Mouse (Mus musculus) MEL (cell line): ENCODE data around the gene Tmem178b. TPM values are rescaled to one million over a fixed set of nuclear protein-coding genes. Genes with fewer than 3 reads are reported as not detected.

Source experiments
- DNase-seq: peaks from one replicate; pipeline ENCODE4 v3.0.0; 2011; ENCODE audit warnings: low read depth, low spot score
- H3K27ac ChIP-seq: 2 replicates; pipeline ENCODE4 v1.5.1; 2012; ENCODE audit warnings: low read depth, mild to moderate bottlenecking, control low read depth, low read length, moderate library complexity; ENCODE audit not compliant: control insufficient read depth
- H3K27me3 ChIP-seq, 2 experiments: fragments of 150-350 bp in 1 of 2; sonication (generic) in 1 of 2; 2 replicates each; pipeline ENCODE4 v1.6.1; 2012; ENCODE audit warnings: low read length in 2 of 2, mild to moderate bottlenecking in 2 of 2, improper control_type of control experiment in 1 of 2, moderate library complexity in 1 of 2; ENCODE audit not compliant: insufficient read depth in 2 of 2, control insufficient read depth in 1 of 2
- H3K36me3 ChIP-seq, 2 experiments: 2 replicates each; pipeline ENCODE4 v1.6.1; 2012 to 2014; ENCODE audit warnings: low read length in 2 of 2, improper control_type of control experiment in 1 of 2, inconsistent platforms in 1 of 2, mild to moderate bottlenecking in 1 of 2; ENCODE audit not compliant: insufficient read depth in 2 of 2, control insufficient read depth in 1 of 2
- H3K4me1 ChIP-seq, 2 experiments: fragments of 150-350 bp in 1 of 2; sonication (generic) in 1 of 2; 2 replicates each; pipeline ENCODE4 v1.6.1; 2012; ENCODE audit warnings: low read length in 2 of 2, improper control_type of control experiment in 1 of 2, mild to moderate bottlenecking in 1 of 2; ENCODE audit not compliant: insufficient read depth in 2 of 2, control insufficient read depth in 1 of 2
- H3K4me3 ChIP-seq, 2 experiments: fragments of 150-350 bp in 1 of 2; sonication (generic) in 1 of 2; 2 replicates each; pipeline ENCODE4 v1.5.1; 2012; ENCODE audit warnings: low read depth in 2 of 2, low read length in 2 of 2, mild to moderate bottlenecking in 2 of 2, moderate library complexity in 2 of 2, control low read depth in 1 of 2, improper control_type of control experiment in 1 of 2; ENCODE audit not compliant: control insufficient read depth in 1 of 2, insufficient read depth in 1 of 2
- H3K79me2 ChIP-seq: 2 replicates; pipeline ENCODE4 v1.6.1; 2012; ENCODE audit warnings: mild to moderate bottlenecking, low read length, moderate library complexity; ENCODE audit not compliant: control insufficient read depth, poor library complexity, insufficient read depth
- H3K9ac ChIP-seq: 2 replicates; pipeline ENCODE4 v1.6.1; 2012; ENCODE audit warnings: low read depth, mild to moderate bottlenecking, control low read depth, low read length, moderate library complexity; ENCODE audit not compliant: control insufficient read depth, poor library complexity, severe bottlenecking
- H3K9me3 ChIP-seq: fragments of 150-350 bp; sonication (generic); replicated peaks from 2 replicates; pipeline ENCODE4 v1.6.1; 2012; ENCODE audit warnings: mild to moderate bottlenecking, low read length, improper control_type of control experiment, moderate library complexity; ENCODE audit not compliant: insufficient read depth
- BHLHE40 ChIP-seq: IDR thresholded peaks from 2 replicates; pipeline ENCODE4 v1.6.1; 2012; ENCODE audit warnings: low read depth, mild to moderate bottlenecking, inconsistent platforms, low read length, improper control_type of control experiment, borderline replicate concordance
- CHD1 ChIP-seq: IDR thresholded peaks from 2 replicates; pipeline ENCODE4 v1.6.1; 2012; ENCODE audit warnings: low read depth, mild to moderate bottlenecking, inconsistent platforms, low read length, improper control_type of control experiment
- CHD2 ChIP-seq: IDR thresholded peaks from 2 replicates; pipeline ENCODE4 v1.6.1; 2011; ENCODE audit warnings: low read length, improper control_type of control experiment
- CTCF ChIP-seq, 3 experiments: IDR thresholded peaks in 2 of 3; conservative IDR thresholded peaks in 1 of 3; 2 replicates each; pipeline ENCODE4 v1.5.1; 2011 to 2012; ENCODE audit warnings: low read length in 3 of 3, low read depth in 2 of 3, mild to moderate bottlenecking in 2 of 3, improper control_type of control experiment in 1 of 3, inconsistent platforms in 1 of 3, mixed read lengths in 1 of 3, moderate library complexity in 1 of 3; ENCODE audit not compliant: control insufficient read depth in 1 of 3, insufficient read depth in 1 of 3, poor library complexity in 1 of 3, severe bottlenecking in 1 of 3
- E2F4 ChIP-seq: IDR thresholded peaks from 2 replicates; pipeline ENCODE4 v1.6.1; 2011; ENCODE audit warnings: low read depth, low read length, improper control_type of control experiment, borderline replicate concordance
- ETS1 ChIP-seq: IDR thresholded peaks from 2 replicates; pipeline ENCODE4 v1.6.1; 2012; ENCODE audit warnings: low read depth, mild to moderate bottlenecking, inconsistent platforms, low read length, improper control_type of control experiment, moderate library complexity
- GATA1 ChIP-seq: IDR thresholded peaks from 2 replicates; pipeline ENCODE4 v1.6.1; 2011; ENCODE audit warnings: low read depth, low read length, improper control_type of control experiment
- JUND ChIP-seq: IDR thresholded peaks from 2 replicates; pipeline ENCODE4 v1.6.1; 2011; ENCODE audit warnings: low read depth, mild to moderate bottlenecking, improper control_type of control experiment, low read length
- MAFK ChIP-seq: IDR thresholded peaks from 2 replicates; pipeline ENCODE4 v1.6.1; 2011; ENCODE audit warnings: low read depth, mild to moderate bottlenecking, low read length, improper control_type of control experiment, borderline replicate concordance
- MEF2A ChIP-seq: IDR thresholded peaks from 2 replicates; pipeline ENCODE4 v1.6.1; 2014; ENCODE audit warnings: low read depth, mild to moderate bottlenecking, inconsistent platforms, low read length, improper control_type of control experiment; ENCODE audit not compliant: poor library complexity, insufficient replicate concordance, severe bottlenecking; ENCODE audit errors: extremely low read depth
- MXI1 ChIP-seq: IDR thresholded peaks from 2 replicates; pipeline ENCODE4 v1.6.1; 2011; ENCODE audit warnings: mild to moderate bottlenecking, low read depth, low read length, improper control_type of control experiment
- MYC ChIP-seq: IDR thresholded peaks from 2 replicates; pipeline ENCODE4 v1.6.1; 2011; ENCODE audit warnings: low read depth, mild to moderate bottlenecking, low read length, improper control_type of control experiment, moderate library complexity
- NELFE ChIP-seq: IDR thresholded peaks from 2 replicates; pipeline ENCODE4 v1.6.1; 2011; ENCODE audit warnings: low read depth, low read length, improper control_type of control experiment
- NRF1 ChIP-seq: IDR thresholded peaks from 2 replicates; pipeline ENCODE4 v1.6.1; 2014; ENCODE audit warnings: low read depth, mild to moderate bottlenecking, inconsistent platforms, low read length, improper control_type of control experiment, moderate library complexity; ENCODE audit not compliant: poor library complexity, insufficient read depth, severe bottlenecking
- POLR2A ChIP-seq, 2 experiments: IDR thresholded peaks; 2 replicates each; pipeline ENCODE4 v1.6.1; 2011 to 2012; ENCODE audit warnings: low read length in 2 of 2, mild to moderate bottlenecking in 2 of 2, control low read depth in 1 of 2, improper control_type of control experiment in 1 of 2, low read depth in 1 of 2, moderate library complexity in 1 of 2; ENCODE audit not compliant: control insufficient read depth in 1 of 2, insufficient read depth in 1 of 2, poor library complexity in 1 of 2
- POLR2AphosphoS5 ChIP-seq: IDR thresholded peaks from 2 replicates; pipeline ENCODE4 v1.6.1; 2012; ENCODE audit warnings: low read depth, borderline replicate concordance, mild to moderate bottlenecking, inconsistent platforms, low read length, moderate library complexity, mixed read lengths
- RAD21 ChIP-seq: IDR thresholded peaks from 2 replicates; pipeline ENCODE4 v1.6.1; 2011; ENCODE audit warnings: mild to moderate bottlenecking, low read depth, low read length, improper control_type of control experiment
- RCOR1 ChIP-seq: IDR thresholded peaks from 2 replicates; pipeline ENCODE4 v1.6.1; 2012; ENCODE audit warnings: low read depth, mild to moderate bottlenecking, inconsistent platforms, low read length, improper control_type of control experiment
- TAL1 ChIP-seq: IDR thresholded peaks from 2 replicates; pipeline ENCODE4 v1.6.1; 2012; ENCODE audit warnings: mild to moderate bottlenecking, inconsistent platforms, low read length, moderate library complexity, mixed read lengths
- TBP ChIP-seq: IDR thresholded peaks from 2 replicates; pipeline ENCODE4 v1.8.0; 2011; ENCODE audit warnings: low read depth, low read length, improper control_type of control experiment
- TCF12 ChIP-seq: IDR thresholded peaks from 2 replicates; pipeline ENCODE4 v1.6.1; 2014; ENCODE audit warnings: low read depth, mild to moderate bottlenecking, inconsistent platforms, low read length, improper control_type of control experiment, moderate library complexity
- ZC3H11A ChIP-seq: IDR thresholded peaks from 2 replicates; pipeline ENCODE4 v1.6.1; 2012; ENCODE audit warnings: low read depth, mild to moderate bottlenecking, inconsistent platforms, low read length, improper control_type of control experiment
- ZKSCAN1 ChIP-seq: IDR thresholded peaks from 2 replicates; pipeline ENCODE4 v1.6.1; 2012; ENCODE audit warnings: low read depth, mild to moderate bottlenecking, inconsistent platforms, low read length, improper control_type of control experiment, moderate library complexity
- ZNF384 ChIP-seq: IDR thresholded peaks from 2 replicates; pipeline ENCODE4 v1.6.1; 2012; ENCODE audit warnings: low read depth, mild to moderate bottlenecking, inconsistent platforms, low read length, improper control_type of control experiment
- polyA plus RNA-seq, 2 experiments: library from polyadenylated mRNA; stranded (reverse) in 1 of 2; unstranded in 1 of 2; fragments of >175 nt in 1 of 2; fragments of >200 nt in 1 of 2; gene quantifications; 2 replicates each; pipeline versions ENCODE4 v1.2.1 to v1.2.4; 2012; ENCODE audit warnings: low replicate concordance in 2 of 2, low read depth in 1 of 2; ENCODE audit not compliant: insufficient read length in 2 of 2, insufficient read depth in 1 of 2, missing spikeins in 1 of 2
- total RNA-seq: library from RNA; depleted of rRNA; stranded (reverse); fragments of 300-350 nt; gene quantifications from 2 replicates; pipeline ENCODE4 v1.2.3, GENCODE M21; 2012

Gene Tmem178b
- total and polyA plus RNA-seq, 3 experiments, result not detected

GRCm38 (mm10) chr6:40145601-40146000 lies 272.5 kb downstream of the Tmem178b start:
- Histone ChIP-seq H3K27me3 (no peaks in the 10 kb centered on the region), H3K79me2 (no peaks in the 10 kb centered on the region), H3K9ac (no peak overlapping the region), H3K4me3 (no peak overlapping the region), H3K4me1 (no peaks in the 10 kb centered on the region), H3K36me3 (no peaks in the 10 kb centered on the region), H3K9me3 (no peaks in the 10 kb centered on the region), H3K27ac (no peak overlapping the region)
- no peak for TF ChIP-seq TCF12
- TF ChIP-seq MXI1, result no peak
- no peak for TF ChIP-seq CHD1
- TF ChIP-seq NELFE, result no peak
- TF ChIP-seq RCOR1, result no peak
- TF ChIP-seq POLR2A (IDR thresholded peaks at IDR 0.05; ENCODE audit: control insufficient read depth in 1 of 2, insufficient read depth in 1 of 2, low read depth in 1 of 2, low read length in 2 of 2, poor library complexity in 1 of 2), result no peak
- DNase-seq, result no peak

GRCm38 (mm10) chr6:40152241-40152640 lies 279.2 kb downstream of the Tmem178b start:
- no peak for DNase-seq
- Histone ChIP-seq H3K9ac (no peak overlapping the region), H3K27me3 (no peaks in the 10 kb centered on the region), H3K36me3 (no peaks in the 10 kb centered on the region), H3K27ac (no peak overlapping the region), H3K79me2 (no peaks in the 10 kb centered on the region), H3K9me3 (no peaks in the 10 kb centered on the region), H3K4me3 (no peak overlapping the region), H3K4me1 (no peaks in the 10 kb centered on the region)
- no peak for TF ChIP-seq MXI1
- TF ChIP-seq MYC, result no peak
- TF ChIP-seq ETS1, result no peak
- TF ChIP-seq JUND, result no peak

GRCm38 (mm10) chr6:40161381-40161780 lies 288.3 kb downstream of the Tmem178b start:
- TF ChIP-seq TAL1, result no peak
- TF ChIP-seq ZKSCAN1, result no peak
- TF ChIP-seq CHD2, result no peak
- TF ChIP-seq MXI1, result no peak
- no peak for TF ChIP-seq NRF1
- TF ChIP-seq MEF2A, result no peak
- no peak for TF ChIP-seq GATA1
- no peak for TF ChIP-seq MYC
- no peak for TF ChIP-seq E2F4
- TF ChIP-seq ZC3H11A, result no peak
- no peak for TF ChIP-seq CTCF (IDR thresholded peaks at IDR 0.05 in 2 of 3, conservative IDR thresholded peaks at IDR 0.05 in 1 of 3; ENCODE audit: control insufficient read depth in 1 of 3, insufficient read depth in 1 of 3, low read depth in 2 of 3, low read length in 3 of 3, poor library complexity in 1 of 3, severe bottlenecking in 1 of 3)
- TF ChIP-seq JUND, result no peak
- TF ChIP-seq RAD21, result no peak
- TF ChIP-seq POLR2AphosphoS5, result no peak
- no peak for TF ChIP-seq ZNF384
- TF ChIP-seq TBP, result no peak
- no peak for TF ChIP-seq BHLHE40
- no peak for TF ChIP-seq MAFK
- TF ChIP-seq, all 39 proteins: peak for 0

More at GRCm38 (mm10) chr6:40161381-40161780, 288.3 kb downstream of the Tmem178b start:
- Histone ChIP-seq H3K27me3 (no peaks in the 10 kb centered on the region), H3K4me3 (no peak overlapping the region), H3K4me1 (no peaks in the 10 kb centered on the region), H3K27ac (no peak overlapping the region), H3K9me3 (no peaks in the 10 kb centered on the region), H3K79me2 (no peaks in the 10 kb centered on the region), H3K36me3 (no peaks in the 10 kb centered on the region), H3K9ac (no peak overlapping the region)
- DNase-seq, result no peak
